Mouse (Mus musculus): ENCODE results near the gene Hoxa2. TPM values are rescaled to one million over a fixed set of nuclear protein-coding genes. Genes with fewer than 3 reads are reported as not detected.
A peak's percentile ranks its signal among the peaks of the same experiment; 100 is the strongest.

Gene Hoxa2
- polyA plus RNA-seq, 1 experiment from 2014 or later, result not detected

DNA sequence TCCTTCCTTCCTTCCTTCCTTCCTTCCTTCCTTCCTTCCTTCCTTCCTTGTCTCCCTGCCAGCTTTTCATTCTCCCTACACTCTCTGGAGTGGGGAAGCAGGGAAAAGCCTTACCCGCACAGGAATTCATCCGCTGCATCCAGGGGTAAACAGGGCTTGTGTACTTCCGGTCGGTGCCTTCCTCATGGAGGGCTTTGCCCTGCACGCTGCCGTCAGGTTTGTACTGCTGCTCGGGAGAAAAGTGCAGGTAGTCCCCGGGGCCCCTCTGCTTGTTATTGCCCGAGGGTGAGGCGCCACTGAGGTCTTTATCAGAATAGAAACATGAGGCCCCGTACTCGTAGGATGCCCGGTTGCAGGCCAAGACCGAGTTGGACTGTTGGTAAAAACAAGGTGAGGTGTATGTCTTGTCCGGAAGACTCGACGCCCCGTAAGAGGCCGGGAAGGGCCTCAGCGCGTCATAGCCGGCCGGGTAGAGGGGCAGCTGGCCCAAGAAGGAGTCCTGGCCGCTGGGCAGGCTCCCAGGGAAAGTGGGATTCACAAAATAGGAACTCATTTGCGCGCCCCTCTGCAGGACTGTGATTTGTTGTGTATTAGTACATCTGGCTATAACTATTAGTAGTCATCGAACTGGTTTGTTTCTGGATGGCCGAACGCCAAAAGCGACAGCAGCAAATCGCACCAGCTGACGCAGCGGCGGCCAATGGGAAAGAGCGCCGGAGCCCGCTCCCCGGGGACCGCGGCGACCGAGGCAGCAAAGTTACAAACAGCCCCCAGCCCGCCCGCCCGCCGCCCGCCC lies 43.6 kb upstream of the Hoxa2 start, which contains the start of gene Hoxa6:
TSS of gene Hoxa6 (minus strand) at position 651 of the 796 bp plus-strand sequence.
- Histone ChIP-seq H3K4me3 (replicated peaks; ENCODE audit: low read length) (no peak within 1 kb of the TSS), H3K36me3 (ENCODE audit: control insufficient read depth, insufficient read depth) (no peaks in the 10 kb centered on the region), H3K9me3 (ENCODE audit: control insufficient read depth, low read length) (no peaks in the 10 kb centered on the region), H3K4me2 (ENCODE audit: low read length) (no peak within 1 kb of the TSS), H3K27ac (ENCODE audit: low read length) (no peak within 1 kb of the TSS), H3K27me3 (replicated peaks; ENCODE audit: control insufficient read depth, insufficient read depth, low read length) (peaks cover 93% of the 10 kb centered on the region), H3K4me1 (replicated peaks; ENCODE audit: control insufficient read depth, insufficient read depth, low read length) (peaks cover 10% of the 10 kb centered on the region), H3K9ac (replicated peaks; ENCODE audit: low read depth, low read length) (no peak within 1 kb of the TSS)
- 1% methylated on average over 47 of the region's 47 CpGs for WGBS
- no peak for ATAC-seq

- Histone ChIP-seq H3K4me2 (ENCODE audit: low read length) (no peak overlapping the region), H3K36me3 (ENCODE audit: control insufficient read depth, insufficient read depth) (no peaks in the 10 kb centered on the region), H3K9ac (replicated peaks; ENCODE audit: low read depth, low read length) (no peak overlapping the region), H3K9me3 (ENCODE audit: control insufficient read depth, low read length) (no peaks in the 10 kb centered on the region), H3K4me1 (replicated peaks; ENCODE audit: control insufficient read depth, insufficient read depth, low read length) (peaks cover 10% of the 10 kb centered on the region), H3K27me3 (replicated peaks; ENCODE audit: control insufficient read depth, insufficient read depth, low read length) (peaks cover 93% of the 10 kb centered on the region), H3K27ac (ENCODE audit: low read length) (no peak overlapping the region), H3K4me3 (replicated peaks; ENCODE audit: low read length) (no peak overlapping the region)
- ATAC-seq, result no peak
These were observed 43.0 kb upstream of the Hoxa2 start for GRCm38 (mm10) chr6:52207684-52207976.

GRCm38 (mm10) chr6:52206882-52207683 lies 42.5 kb upstream of the Hoxa2 start:
- WGBS, result 4% methylated on average over 4 of the region's 4 CpGs
- H3K4me3 ChIP-seq (replicated peaks; ENCODE audit: low read length), result no peak overlapping the region
- ATAC-seq, result no peak

DNA sequence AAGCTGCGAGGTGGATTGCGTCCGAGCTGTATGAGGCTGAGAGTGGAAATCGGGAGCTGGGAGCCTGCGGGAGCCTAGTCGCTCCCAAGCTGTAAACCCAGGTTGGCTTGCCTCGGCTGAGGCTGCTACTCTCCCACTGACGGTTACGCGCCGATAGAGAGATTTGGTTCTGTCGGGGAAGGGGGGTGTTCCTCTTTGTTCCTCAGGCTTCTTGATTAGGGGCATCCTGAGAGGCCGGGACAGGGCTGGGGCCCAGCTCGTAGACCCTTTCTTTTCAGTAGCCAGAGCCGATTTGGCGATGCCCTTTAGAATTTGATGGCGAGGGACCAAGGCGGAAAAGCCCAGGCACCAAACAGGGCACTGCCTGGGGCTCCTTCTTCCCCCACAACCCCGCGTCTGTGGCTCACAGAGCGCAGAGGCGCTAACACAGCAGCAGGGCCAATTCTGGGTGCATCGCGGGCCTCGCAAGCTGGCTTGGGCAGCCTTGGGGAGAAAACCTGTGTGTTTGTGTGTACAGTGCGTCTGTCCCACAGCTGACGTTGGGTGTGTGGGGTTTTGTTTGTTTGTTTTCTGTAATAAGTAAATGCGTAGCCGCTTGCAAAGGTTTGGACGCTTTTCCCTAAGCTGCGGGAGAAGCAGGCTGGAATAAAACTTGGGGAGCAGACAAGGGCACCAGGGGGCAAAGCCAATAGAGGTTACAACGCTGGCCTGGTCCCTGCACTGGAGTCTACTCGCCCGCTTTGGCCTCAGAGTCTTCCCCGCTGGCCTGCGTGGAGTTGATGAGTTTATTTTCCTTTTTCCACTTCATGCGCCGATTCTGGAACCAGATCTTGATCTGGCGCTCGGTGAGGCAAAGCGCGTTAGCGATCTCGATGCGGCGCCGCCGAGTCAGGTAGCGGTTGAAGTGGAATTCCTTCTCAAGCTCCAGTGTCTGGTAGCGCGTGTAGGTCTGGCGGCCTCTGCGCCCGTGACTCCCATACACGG lies 41.3 kb upstream of the Hoxa2 start:
- Histone ChIP-seq H3K36me3 (ENCODE audit: control insufficient read depth, insufficient read depth) (no peaks in the 10 kb centered on the region), H3K4me1 (replicated peaks; ENCODE audit: control insufficient read depth, insufficient read depth, low read length) (peaks cover 8% of the 10 kb centered on the region), H3K9me3 (ENCODE audit: control insufficient read depth, low read length) (no peaks in the 10 kb centered on the region), H3K9ac (replicated peaks; ENCODE audit: low read depth, low read length) (no peak overlapping the region), H3K27me3 (replicated peaks; ENCODE audit: control insufficient read depth, insufficient read depth, low read length) (peaks cover 93% of the 10 kb centered on the region), H3K4me3 (replicated peaks; ENCODE audit: low read length) (no peak overlapping the region), H3K4me2 (ENCODE audit: low read length) (no peak overlapping the region), H3K27ac (ENCODE audit: low read length) (no peak overlapping the region)
- ATAC-seq, result no peak
- WGBS, result under 1% methylated on average over 55 of the region's 55 CpGs

More at GRCm38 (mm10) chr6:52206882-52207683, 42.5 kb upstream of the Hoxa2 start:
- H3K4me2 ChIP-seq (ENCODE audit: low read length), result no peak overlapping the region
- H3K9me3 ChIP-seq (ENCODE audit: control insufficient read depth, low read length), result no peaks in the 10 kb centered on the region
- H3K27ac ChIP-seq (ENCODE audit: low read length), result no peak overlapping the region
- peaks cover 93% of the 10 kb centered on the region for H3K27me3 ChIP-seq (replicated peaks; ENCODE audit: control insufficient read depth, insufficient read depth, low read length)
- no peak overlapping the region for H3K9ac ChIP-seq (replicated peaks; ENCODE audit: low read depth, low read length)
- H3K4me1 ChIP-seq (replicated peaks; ENCODE audit: control insufficient read depth, insufficient read depth, low read length), result peaks cover 10% of the 10 kb centered on the region
- H3K36me3 ChIP-seq (ENCODE audit: control insufficient read depth, insufficient read depth), result no peaks in the 10 kb centered on the region

GRCm38 (mm10) chr6:52205221-52205620 lies 40.6 kb upstream of the Hoxa2 start:
- ATAC-seq, result no peak
- Histone ChIP-seq H3K36me3 (ENCODE audit: control insufficient read depth, insufficient read depth) (no peaks in the 10 kb centered on the region), H3K27me3 (replicated peaks; ENCODE audit: control insufficient read depth, insufficient read depth, low read length) (peaks cover 94% of the 10 kb centered on the region), H3K9me3 (ENCODE audit: control insufficient read depth, low read length) (no peaks in the 10 kb centered on the region), H3K4me1 (replicated peaks; ENCODE audit: control insufficient read depth, insufficient read depth, low read length) (peaks cover 8% of the 10 kb centered on the region), H3K9ac (replicated peaks; ENCODE audit: low read depth, low read length) (no peak overlapping the region), H3K4me3 (replicated peaks; ENCODE audit: low read length) (no peak overlapping the region), H3K27ac (ENCODE audit: low read length) (no peak overlapping the region), H3K4me2 (ENCODE audit: low read length) (no peak overlapping the region)
- WGBS, result 5% methylated on average over 14 of the region's 14 CpGs

GRCm38 (mm10) chr6:52204050-52204752 lies 39.6 kb upstream of the Hoxa2 start, which contains the start of gene Hoxa5:
TSS of gene Hoxa5 (minus strand) at chr6:52204587.
- H3K36me3 ChIP-seq (ENCODE audit: control insufficient read depth, insufficient read depth), result no peaks in the 10 kb centered on the region
- peaks cover 94% of the 10 kb centered on the region for H3K27me3 ChIP-seq (replicated peaks; ENCODE audit: control insufficient read depth, insufficient read depth, low read length)
- no peak within 1 kb of the TSS for H3K9ac ChIP-seq (replicated peaks; ENCODE audit: low read depth, low read length)
- H3K4me1 ChIP-seq (replicated peaks; ENCODE audit: control insufficient read depth, insufficient read depth, low read length), result peaks cover 8% of the 10 kb centered on the region
- no peaks in the 10 kb centered on the region for H3K9me3 ChIP-seq (ENCODE audit: control insufficient read depth, low read length)
- 0 out of 2 replicates have a peak within 1 kb of the TSS, but pooled peaks have one; percentile 5 for H3K4me3 ChIP-seq (replicated peaks; ENCODE audit: low read length)
- ATAC-seq, result no peak
- no peak within 1 kb of the TSS for H3K4me2 ChIP-seq (ENCODE audit: low read length)
- WGBS, result under 1% methylated on average over 64 of the region's 65 CpGs
- H3K27ac ChIP-seq (ENCODE audit: low read length), result no peak within 1 kb of the TSS

- WGBS, result 1% methylated on average over 45 of the region's 46 CpGs
- Histone ChIP-seq H3K4me3 (replicated peaks; ENCODE audit: low read length) (0 out of 2 replicates have a peak overlapping the region, but pooled peaks have one; percentile 5), H3K4me2 (ENCODE audit: low read length) (no peak overlapping the region), H3K27ac (ENCODE audit: low read length) (no peak overlapping the region), H3K27me3 (replicated peaks; ENCODE audit: control insufficient read depth, insufficient read depth, low read length) (peaks cover 94% of the 10 kb centered on the region), H3K36me3 (ENCODE audit: control insufficient read depth, insufficient read depth) (no peaks in the 10 kb centered on the region), H3K9ac (replicated peaks; ENCODE audit: low read depth, low read length) (no peak overlapping the region), H3K9me3 (ENCODE audit: control insufficient read depth, low read length) (no peaks in the 10 kb centered on the region), H3K4me1 (replicated peaks; ENCODE audit: control insufficient read depth, insufficient read depth, low read length) (peaks cover 8% of the 10 kb centered on the region)
- no peak; the same call in 1 of the 2 replicates for ATAC-seq
These were observed 38.9 kb upstream of the Hoxa2 start for GRCm38 (mm10) chr6:52203371-52204049.

DNA sequence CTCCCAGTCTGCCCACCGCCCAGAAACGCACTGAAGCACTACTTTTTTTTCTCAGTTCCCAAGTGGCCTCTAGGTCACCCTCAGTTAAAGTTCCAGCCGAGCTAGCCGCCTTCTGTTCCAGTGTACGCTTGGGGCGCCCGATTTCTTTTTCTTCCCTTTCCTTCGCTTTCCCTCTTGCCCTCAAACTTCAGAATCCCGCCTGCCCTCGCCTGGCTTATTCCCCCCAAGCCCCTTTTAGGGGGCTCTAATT lies 38.4 kb upstream of the Hoxa2 start:
- no peak for ATAC-seq
- WGBS, result under 1% methylated on average over 10 of the region's 10 CpGs
- Histone ChIP-seq H3K4me2 (ENCODE audit: low read length) (no peak overlapping the region), H3K36me3 (ENCODE audit: control insufficient read depth, insufficient read depth) (no peaks in the 10 kb centered on the region), H3K9me3 (ENCODE audit: control insufficient read depth, low read length) (no peaks in the 10 kb centered on the region), H3K9ac (replicated peaks; ENCODE audit: low read depth, low read length) (no peak overlapping the region), H3K4me1 (replicated peaks; ENCODE audit: control insufficient read depth, insufficient read depth, low read length) (peaks cover 8% of the 10 kb centered on the region), H3K27ac (ENCODE audit: low read length) (no peak overlapping the region), H3K27me3 (replicated peaks; ENCODE audit: control insufficient read depth, insufficient read depth, low read length) (peaks cover 94% of the 10 kb centered on the region), H3K4me3 (replicated peaks; ENCODE audit: low read length) (no peak overlapping the region)
